Mouse (Mus musculus) right cerebral cortex, postnatal 14 days (tissue): ENCODE measurements around the gene Kdm4a.
A peak's percentile ranks its signal among the peaks of the same experiment; 100 is the strongest.

ENCODE experiments used
- DNase-seq: peaks from one replicate; pipeline ENCODE4 v3.0.0; 2022

Gene Kdm4a

DNA sequence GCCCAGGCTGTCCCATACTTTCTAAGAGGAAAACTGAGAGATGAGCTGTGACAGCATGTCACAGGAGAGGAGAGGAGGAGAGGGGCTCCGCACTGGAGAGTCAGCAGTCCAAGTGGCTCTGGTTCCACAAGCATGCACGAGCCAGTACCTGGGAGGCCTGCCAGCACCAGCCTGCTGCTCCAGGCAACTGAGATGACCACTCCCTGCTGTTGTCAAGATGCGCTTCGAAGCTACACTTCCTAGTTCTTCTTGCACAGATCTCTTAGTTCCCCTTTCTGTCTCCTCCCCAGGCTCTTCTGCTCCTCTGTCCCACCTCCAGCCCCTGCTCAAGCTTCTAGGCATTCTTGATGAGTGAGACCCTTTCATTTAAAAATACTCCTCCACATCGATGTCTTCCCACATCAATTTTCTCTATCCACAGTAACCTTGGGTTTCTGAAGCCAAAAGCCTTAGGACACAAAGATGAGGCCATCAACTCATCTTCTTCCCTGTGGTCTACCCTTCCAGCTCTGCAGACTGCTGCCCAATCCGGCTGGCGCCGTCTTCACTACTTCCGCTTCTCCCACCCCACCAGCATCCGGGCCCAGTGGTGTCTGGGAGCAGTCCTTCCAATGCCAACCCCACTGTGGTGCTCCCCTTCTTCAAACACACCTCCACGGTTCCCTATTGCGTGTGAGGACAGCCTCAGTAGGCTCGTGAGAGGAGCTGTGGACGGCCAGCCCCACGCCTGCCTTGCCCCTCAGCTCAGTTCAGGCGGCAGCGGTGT is 27.6 kb downstream of the Kdm4a start:
- peak; percentile 49 for DNase-seq

- no peak for DNase-seq
These were observed 29.0 kb downstream of the Kdm4a start for GRCm38 (mm10) chr4:118150804-118151203.

DNA sequence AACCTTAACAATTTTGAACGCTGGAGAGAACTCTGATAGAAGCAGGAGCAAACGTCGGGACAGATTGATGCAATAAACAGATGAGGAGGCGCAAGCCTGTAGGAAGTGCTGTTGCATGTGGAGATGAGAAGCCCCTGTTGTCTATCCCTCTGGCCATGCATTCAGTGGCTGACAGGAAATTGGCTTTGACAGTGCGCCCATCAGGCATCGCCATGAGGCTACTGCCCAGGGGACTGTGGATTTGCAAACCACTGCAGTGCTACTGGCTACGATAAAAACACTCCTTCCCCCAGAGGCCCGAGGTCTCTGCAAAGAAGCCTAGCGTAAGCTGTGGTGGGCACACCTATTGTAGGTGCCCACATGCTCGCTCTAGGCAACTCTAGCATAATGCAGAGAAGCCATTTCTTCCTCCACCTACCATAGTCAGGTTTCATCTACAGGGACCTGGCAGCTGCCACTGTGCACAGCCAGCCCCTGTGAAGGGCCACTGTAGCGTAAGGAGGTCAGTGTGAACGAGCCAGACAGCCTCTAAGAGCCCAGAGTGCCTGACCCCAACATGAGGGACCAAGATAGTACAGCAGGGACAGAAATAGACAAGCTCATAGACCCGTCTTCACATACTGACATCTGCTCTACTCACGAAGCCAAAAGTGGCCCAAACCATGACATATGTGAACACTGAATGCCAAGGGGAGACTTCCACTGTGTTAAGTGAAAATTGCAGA is 29.7 kb downstream of the Kdm4a start:
- DNase-seq, result no peak

GRCm38 (mm10) chr4:118149055-118149576 is 30.7 kb downstream of the Kdm4a start:
- no peak for DNase-seq

- DNase-seq, result no peak
These were observed 31.5 kb downstream of the Kdm4a start for GRCm38 (mm10) chr4:118148317-118148687.

DNA sequence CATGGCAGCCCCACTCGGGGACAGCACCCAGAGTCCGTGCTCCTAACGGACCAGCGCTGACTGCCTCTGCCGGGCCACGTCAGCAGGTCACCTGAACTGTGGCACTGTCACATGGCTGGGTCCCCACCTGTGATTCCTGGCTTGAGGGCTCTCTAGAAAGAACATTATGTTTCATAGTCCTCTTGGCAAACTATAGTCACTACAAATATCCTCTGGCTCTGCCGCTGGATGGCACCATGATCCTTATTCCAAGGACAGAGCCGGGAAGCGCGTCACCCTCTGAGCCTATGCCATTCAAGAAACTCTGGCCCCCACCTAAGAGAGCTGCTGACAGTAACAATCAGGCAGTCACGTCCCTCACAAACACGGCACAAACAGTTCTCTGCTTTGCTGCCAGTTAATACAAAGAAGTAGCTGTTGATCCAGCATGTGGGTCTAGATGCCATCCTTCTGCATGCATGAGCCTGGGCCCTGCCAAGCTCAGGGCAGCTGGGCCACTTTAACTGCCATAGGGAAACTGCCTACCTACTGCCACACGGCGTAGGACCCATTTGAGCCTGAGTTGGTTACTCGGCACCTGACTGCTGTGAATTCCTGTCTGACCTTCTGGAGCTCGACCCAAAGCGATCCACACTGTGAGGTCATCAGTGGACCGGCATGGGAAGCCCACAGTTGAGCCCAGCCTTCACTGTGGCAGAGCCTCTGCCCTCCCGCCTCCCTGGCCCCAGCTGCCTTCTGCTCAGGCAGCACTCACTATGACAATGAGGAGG is 32.1 kb downstream of the Kdm4a start:
- no peak for DNase-seq

- DNase-seq, result no peak
These were observed 32.8 kb downstream of the Kdm4a start for GRCm38 (mm10) chr4:118147090-118147489.

GRCm38 (mm10) chr4:118144324-118144723 is 35.5 kb downstream of the Kdm4a start:
- no peak for DNase-seq

- DNase-seq, result no peak
These were observed 36.2 kb downstream of the Kdm4a start for GRCm38 (mm10) chr4:118143679-118144078.

GRCm38 (mm10) chr4:118141511-118141910 is 38.3 kb downstream of the Kdm4a start:
- DNase-seq, result no peak

- DNase-seq, result peak; percentile 53
These were observed 41.0 kb downstream of the Kdm4a start for GRCm38 (mm10) chr4:118138891-118139290.

DNA sequence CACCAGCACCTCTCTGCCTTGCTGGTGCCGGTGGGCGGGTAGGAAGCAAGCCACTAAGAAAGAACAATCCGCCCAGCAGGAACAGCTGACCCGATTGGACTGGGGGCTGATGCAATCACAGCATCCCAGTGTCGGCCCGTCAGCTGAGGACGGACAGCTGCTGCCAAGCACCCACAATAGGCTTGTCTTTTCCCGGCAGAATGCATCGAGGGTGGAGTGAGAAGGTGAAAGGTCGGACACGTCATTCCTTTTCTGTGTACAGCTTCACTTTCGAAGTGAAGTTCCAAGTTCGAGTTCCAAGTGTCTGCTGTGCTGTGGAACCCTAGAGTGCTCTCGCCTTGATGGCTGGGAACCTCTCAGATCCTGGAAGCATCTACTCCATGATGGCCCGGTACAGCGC is 42.0 kb downstream of the Kdm4a start:
- DNase-seq, result no peak

GRCm38 (mm10) chr4:118137311-118137710 is 42.5 kb downstream of the Kdm4a start:
- DNase-seq, result no peak

DNA sequence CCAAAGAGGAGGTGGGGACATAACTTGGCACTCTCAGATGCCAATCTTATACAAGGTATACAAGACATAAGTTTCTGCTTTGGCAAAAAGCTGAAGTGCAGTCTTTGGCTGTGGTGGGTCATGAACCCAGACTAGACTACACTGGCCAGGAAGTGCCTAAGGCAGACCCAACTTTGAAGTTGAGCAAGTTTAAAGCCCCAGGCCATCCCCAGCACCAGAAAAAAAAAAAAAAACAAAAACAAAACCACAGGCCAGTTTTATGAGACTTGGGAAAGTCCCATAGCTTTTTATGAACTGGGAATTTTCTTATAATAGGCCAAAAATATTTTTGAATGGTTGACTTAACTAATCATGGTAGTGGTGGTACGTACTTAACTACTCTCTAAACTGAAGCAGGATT is 44.4 kb downstream of the Kdm4a start:
- no peak for DNase-seq

- DNase-seq, result peak; percentile 100
These were observed 45.1 kb downstream of the Kdm4a start, which contains the start of gene St3gal3 for GRCm38 (mm10) chr4:118134485-118135365. St3gal3 (minus strand) TSS chr4:118134914.

DNA sequence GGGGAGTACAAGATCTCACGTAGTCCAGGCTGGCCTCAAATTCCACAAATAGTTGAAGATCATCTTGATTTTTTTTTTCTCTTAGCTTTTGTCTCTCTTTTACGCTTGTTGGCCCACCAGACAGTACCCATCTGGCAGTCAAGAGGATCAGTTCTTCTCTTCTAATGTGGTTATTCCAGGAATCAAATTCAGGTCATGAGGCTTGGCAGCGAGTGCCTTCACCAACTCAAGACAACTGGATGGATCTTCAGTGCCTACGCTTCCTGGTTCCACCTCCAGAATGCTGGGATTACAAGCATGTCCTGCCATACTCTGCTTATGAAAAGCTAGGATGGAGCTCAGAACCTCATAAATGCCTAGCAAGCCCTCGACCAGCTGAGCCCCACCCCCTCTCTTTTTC is 48.5 kb downstream of the Kdm4a start:
- DNase-seq, result no peak

DNA sequence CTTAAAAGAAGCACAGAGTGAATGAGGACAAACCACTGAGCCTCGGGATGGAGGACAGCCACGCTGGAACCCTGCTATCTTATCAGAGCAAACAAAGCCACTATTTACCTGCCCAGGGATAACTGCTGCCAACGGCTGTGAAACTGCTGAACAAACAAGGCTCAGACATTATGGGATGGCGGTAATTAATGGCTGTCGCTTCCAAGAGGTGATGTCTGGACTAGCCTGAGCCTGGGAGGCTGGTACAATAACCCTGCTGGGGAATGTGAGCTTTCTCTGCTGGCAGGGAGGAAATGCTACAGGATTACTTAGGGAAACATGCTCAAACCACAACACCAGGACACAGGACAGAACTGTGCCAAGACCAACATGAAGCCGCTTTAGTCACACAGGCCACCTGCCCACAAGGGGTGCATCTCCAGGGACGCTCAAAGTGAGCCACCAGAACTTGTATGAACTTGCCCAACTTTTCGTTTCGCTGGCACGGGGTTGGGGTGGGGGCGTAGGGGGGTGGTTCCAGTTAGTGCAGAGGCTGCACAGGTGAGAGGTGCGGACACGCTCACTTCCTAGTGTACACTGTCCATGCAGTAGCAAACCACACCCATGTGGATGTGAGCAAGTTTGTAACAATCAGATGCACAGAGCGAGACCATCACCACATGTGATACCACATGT is 56.7 kb downstream of the Kdm4a start:
- no peak for DNase-seq

DNA sequence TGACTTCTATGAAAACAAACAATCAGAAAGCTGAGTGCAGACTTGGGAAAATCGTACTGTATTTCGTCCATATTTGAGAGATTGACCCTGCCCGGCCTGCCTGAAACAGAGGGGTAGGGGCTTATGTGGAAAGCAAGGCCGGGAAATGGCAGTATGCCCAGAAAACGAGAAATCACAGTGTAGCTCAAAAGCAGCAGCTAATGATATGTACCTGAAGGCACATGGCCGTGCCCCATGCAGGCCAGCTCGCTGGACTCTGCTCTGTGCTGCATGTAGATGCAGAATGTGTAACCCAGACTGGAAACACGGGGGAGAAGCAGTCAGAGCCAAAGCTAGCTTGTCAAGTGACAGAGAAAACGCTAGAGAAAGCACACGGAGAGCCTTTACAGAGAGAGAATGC is 57.8 kb downstream of the Kdm4a start:
- no peak for DNase-seq

- DNase-seq, result no peak
These were observed 62.3 kb downstream of the Kdm4a start for GRCm38 (mm10) chr4:118117565-118117964.

DNA sequence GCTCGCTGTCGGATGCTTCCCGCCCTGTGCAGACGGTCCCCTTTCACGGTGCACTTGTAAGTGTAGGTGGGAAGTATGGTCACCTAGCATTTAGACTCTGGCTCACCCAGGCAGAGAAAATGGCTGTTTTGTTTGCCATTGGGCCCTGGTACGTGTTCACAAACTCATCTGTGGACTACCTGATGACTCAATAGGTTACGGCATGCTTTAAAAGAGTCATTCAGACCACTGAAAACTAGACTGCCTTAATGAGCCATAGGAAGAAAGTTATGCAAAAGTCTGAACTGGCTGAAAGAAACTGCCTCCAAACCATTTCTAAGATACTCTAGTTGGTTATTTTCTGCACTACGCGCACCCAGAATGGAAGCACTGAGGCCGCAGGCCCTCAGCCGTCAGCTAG is 63.7 kb downstream of the Kdm4a start:
- no peak for DNase-seq

- no peak for DNase-seq
These were observed 64.7 kb downstream of the Kdm4a start for GRCm38 (mm10) chr4:118115132-118115531.

GRCm38 (mm10) chr4:118112601-118113000 is 67.2 kb downstream of the Kdm4a start:
- no peak for DNase-seq
